Mouse (Mus musculus) forebrain, embryonic 14.5 days (tissue): ENCODE results near the gene Zdhhc1. TPM values are rescaled to one million over a fixed set of nuclear protein-coding genes. Genes with fewer than 3 reads are reported as not detected.

Source experiments
- ATAC-seq: fragments of 200-750 bp; cut with Nextera tagmentation; 2 replicates; pipeline ENCODE4 v1.8.0; 2017; ENCODE audit warnings: mild to moderate bottlenecking, moderate library complexity
- DNase-seq: peaks from one replicate; pipeline ENCODE4 v3.0.0-alpha.2; 2015; ENCODE audit warnings: low spot score
- H3K27ac ChIP-seq: fragments of 300-500 bp; sonication (generic); 2 replicates; pipeline ENCODE4 v1.5.1; 2014; ENCODE audit warnings: low read depth, mild to moderate bottlenecking, control low read depth, low read length, moderate library complexity
- H3K27me3 ChIP-seq: fragments of 300-500 bp; sonication (generic); replicated peaks from 2 replicates; pipeline ENCODE4 v1.6.1; 2014; ENCODE audit warnings: low read length, control low read depth, mixed read lengths; ENCODE audit not compliant: control insufficient read depth, insufficient read depth
- H3K36me3 ChIP-seq: fragments of 300-500 bp; sonication (generic); 2 replicates; pipeline ENCODE4 v1.6.1; 2014; ENCODE audit warnings: low read length, control low read depth; ENCODE audit not compliant: control insufficient read depth, insufficient read depth
- H3K4me1 ChIP-seq: fragments of 300-500 bp; sonication (generic); 2 replicates; pipeline ENCODE4 v1.6.1; 2014; ENCODE audit warnings: antibody characterized with exemption, low read length, control low read depth; ENCODE audit not compliant: control insufficient read depth, insufficient read depth
- H3K4me2 ChIP-seq: fragments of 300-500 bp; sonication (generic); 2 replicates; pipeline ENCODE4 v1.6.1; 2014; ENCODE audit warnings: mild to moderate bottlenecking, control low read depth, low read length
- H3K4me3 ChIP-seq: fragments of 300-500 bp; sonication (generic); 2 replicates; pipeline ENCODE4 v1.5.1; 2014; ENCODE audit warnings: low read depth, low read length, control low read depth
- H3K9ac ChIP-seq: fragments of 300-500 bp; sonication (generic); 2 replicates; pipeline ENCODE4 v1.6.1; 2014; ENCODE audit warnings: mild to moderate bottlenecking, low read length, control low read depth, moderate library complexity
- H3K9me3 ChIP-seq: fragments of 300-500 bp; sonication (generic); replicated peaks from 2 replicates; pipeline ENCODE4 v1.6.1; 2016; ENCODE audit warnings: low read length, control low read depth, mixed read lengths; ENCODE audit not compliant: control insufficient read depth
- WGBS: fragments of 180-500 bp; shearing (Covaris S2); extraction: QIAGEN DNeasy Blood & Tissue Kit; methylation state at CpG from one replicate; pipeline ENCODE4 v1.1.7; 2014; 5-methylcytosine and 5-hydroxymethylcytosine counted together
- polyA plus RNA-seq: library from polyadenylated mRNA; unstranded; fragments of >200 nt; fragmentation: Nextera tagmentation; extraction: Ambion mirVana; gene quantifications from 2 replicates; pipeline ENCODE4 v1.2.1, GENCODE M21; 2014

Zdhhc1 gene
- polyA plus RNA-seq, 1 experiment from 2014 or later, result 15.5 TPM

DNA sequence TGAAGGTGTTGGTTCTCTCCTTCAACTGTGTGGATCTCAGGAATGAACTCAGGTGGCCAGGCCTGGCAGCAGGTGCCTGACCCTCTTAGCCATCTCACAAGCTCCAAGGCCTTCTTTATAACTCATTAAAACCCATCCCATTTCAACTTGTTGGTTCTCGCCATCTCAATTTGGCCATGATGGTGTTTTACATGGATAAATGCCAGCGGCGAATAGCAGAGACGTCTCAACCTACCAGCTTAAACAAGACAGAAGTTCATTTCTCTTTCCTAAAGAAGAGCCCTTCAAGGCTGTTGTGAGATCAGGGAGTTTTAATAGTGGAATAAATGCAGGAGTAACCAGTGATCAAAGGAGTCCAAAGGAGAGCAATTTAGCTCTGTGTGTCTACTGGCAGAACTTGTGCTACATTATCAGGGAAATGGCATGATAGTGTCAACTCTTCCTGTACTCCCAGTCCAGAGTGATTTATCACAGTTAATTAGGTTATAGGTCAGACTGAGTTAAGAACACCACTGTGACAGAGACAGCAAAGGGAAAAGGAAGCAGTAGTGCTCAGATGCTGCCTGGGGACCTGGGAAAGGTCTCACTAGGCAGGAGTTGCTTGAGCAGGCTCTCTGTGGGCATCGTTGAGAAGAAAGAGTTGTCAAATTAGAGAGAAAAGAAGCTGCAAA, 59.5 kb downstream of the Zdhhc1 start:
- no peak overlapping the region for H3K9ac ChIP-seq
- WGBS, result 82% methylated on average over 5 of the region's 5 CpGs

GRCm38 (mm10) chr8:105436218-105436617, 60.5 kb downstream of the Zdhhc1 start:
- DNase-seq (no peak), ATAC-seq (no peak)
- no peak overlapping the region for H3K4me2 ChIP-seq
- no peak overlapping the region for H3K4me3 ChIP-seq
- peaks cover 14% of the 10 kb centered on the region; the same call in 1 of the 2 replicates for H3K4me1 ChIP-seq
- WGBS, result 70% methylated on average over 5 of the region's 5 CpGs
- no peaks in the 10 kb centered on the region for H3K27me3 ChIP-seq
- no peaks in the 10 kb centered on the region for H3K9me3 ChIP-seq
- no peaks in the 10 kb centered on the region for H3K36me3 ChIP-seq
- H3K9ac ChIP-seq, result no peak overlapping the region
- H3K27ac ChIP-seq, result no peak overlapping the region

More for the DNA sequence above, 59.5 kb downstream of the Zdhhc1 start:
- Histone ChIP-seq H3K36me3 (no peaks in the 10 kb centered on the region), H3K4me3 (no peak overlapping the region), H3K4me1 (peaks cover 14% of the 10 kb centered on the region; the same call in 1 of the 2 replicates), H3K4me2 (no peak overlapping the region), H3K27ac (no peak overlapping the region), H3K27me3 (no peaks in the 10 kb centered on the region), H3K9me3 (no peaks in the 10 kb centered on the region)
- no peak for DNase-seq
- ATAC-seq, result no peak

DNA sequence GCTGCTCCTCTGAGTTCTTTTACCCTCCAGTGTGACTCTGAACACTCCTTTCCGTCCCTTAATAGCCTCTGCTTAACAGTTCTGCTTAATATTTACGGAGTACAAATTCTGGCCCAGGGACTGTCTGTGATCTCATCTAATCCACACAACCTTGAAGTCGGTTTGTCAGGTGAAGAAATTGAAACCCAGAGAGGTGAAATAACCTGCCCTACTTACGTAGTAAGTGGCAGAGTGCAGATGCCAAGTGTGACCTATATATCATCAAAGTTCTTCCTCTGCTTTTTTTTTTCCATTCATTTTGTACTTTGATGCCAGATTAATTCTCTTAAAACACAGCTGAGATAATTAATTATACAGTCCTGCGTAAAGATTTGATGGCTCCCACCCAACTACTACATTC, 62.6 kb downstream of the Zdhhc1 start:
- no peak overlapping the region for H3K4me3 ChIP-seq
- peaks cover 14% of the 10 kb centered on the region; the same call in 1 of the 2 replicates for H3K4me1 ChIP-seq
- no peak overlapping the region for H3K4me2 ChIP-seq
- H3K9ac ChIP-seq, result no peak overlapping the region
- 61% methylated on average over 5 of the region's 5 CpGs for WGBS
- ATAC-seq (no peak), DNase-seq (no peak)
- H3K27me3 ChIP-seq, result no peaks in the 10 kb centered on the region
- H3K36me3 ChIP-seq, result no peaks in the 10 kb centered on the region
- no peaks in the 10 kb centered on the region for H3K9me3 ChIP-seq
- no peak overlapping the region for H3K27ac ChIP-seq

DNA sequence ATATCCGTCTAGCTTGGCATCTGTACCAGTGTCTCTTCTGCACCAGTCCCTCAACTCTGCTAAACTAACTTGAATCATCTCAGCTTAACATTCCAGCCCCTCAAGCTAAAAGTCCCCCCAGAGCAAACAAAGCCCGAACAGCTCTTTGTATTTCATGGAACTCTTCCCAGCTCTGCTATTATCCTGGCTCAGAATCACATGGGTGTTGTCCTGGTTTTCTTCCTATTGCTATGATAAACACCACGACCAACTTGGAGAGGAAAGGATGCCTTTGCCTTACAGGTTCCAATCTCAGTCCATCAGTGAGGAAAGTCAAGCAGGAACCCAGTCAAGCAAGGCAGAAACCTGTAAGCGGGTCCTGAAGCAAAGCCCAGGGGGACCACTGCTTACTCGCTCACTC, 63.2 kb downstream of the Zdhhc1 start:
- no peaks in the 10 kb centered on the region for H3K27me3 ChIP-seq
- 39% methylated on average over 5 of the region's 5 CpGs for WGBS
- DNase-seq, result peak; percentile 42

GRCm38 (mm10) chr8:105433021-105433420, 63.7 kb downstream of the Zdhhc1 start:
- H3K9ac ChIP-seq, result no peak overlapping the region
- no peak overlapping the region for H3K4me3 ChIP-seq
- no peaks in the 10 kb centered on the region for H3K36me3 ChIP-seq
- 31% methylated on average over 6 of the region's 6 CpGs for WGBS
- H3K4me1 ChIP-seq, result peaks cover 14% of the 10 kb centered on the region; the same call in 1 of the 2 replicates
- H3K4me2 ChIP-seq, result no peak overlapping the region
- no peaks in the 10 kb centered on the region for H3K9me3 ChIP-seq
- no peaks in the 10 kb centered on the region for H3K27me3 ChIP-seq
- no peak for ATAC-seq
- DNase-seq, result peak; percentile 27
- H3K27ac ChIP-seq, result no peak overlapping the region

More for the DNA sequence above, 63.2 kb downstream of the Zdhhc1 start:
- Histone ChIP-seq H3K4me1 (peaks cover 14% of the 10 kb centered on the region; the same call in 1 of the 2 replicates), H3K9me3 (no peaks in the 10 kb centered on the region), H3K9ac (no peak overlapping the region), H3K36me3 (no peaks in the 10 kb centered on the region), H3K27ac (no peak overlapping the region), H3K4me3 (no peak overlapping the region), H3K4me2 (no peak overlapping the region)
- ATAC-seq, result no peak

- peaks cover 14% of the 10 kb centered on the region; the same call in 1 of the 2 replicates for H3K4me1 ChIP-seq
- no peaks in the 10 kb centered on the region for H3K9me3 ChIP-seq
- H3K27me3 ChIP-seq, result no peaks in the 10 kb centered on the region
- ATAC-seq (no peak), DNase-seq (peak; percentile 37)
- H3K4me3 ChIP-seq, result no peak overlapping the region
- H3K4me2 ChIP-seq, result no peak overlapping the region
- no peak overlapping the region for H3K27ac ChIP-seq
- H3K36me3 ChIP-seq, result no peaks in the 10 kb centered on the region
- H3K9ac ChIP-seq, result no peak overlapping the region
- 36% methylated on average over 7 of the region's 7 CpGs for WGBS
Measured at GRCm38 (mm10) chr8:105431743-105432515, 64.8 kb downstream of the Zdhhc1 start.

GRCm38 (mm10) chr8:105426878-105427277, 69.8 kb downstream of the Zdhhc1 start:
- no peak overlapping the region for H3K27ac ChIP-seq
- DNase-seq, result no peak
- no peak overlapping the region for H3K4me3 ChIP-seq
- no peak overlapping the region for H3K4me2 ChIP-seq
- H3K4me1 ChIP-seq, result no peaks in the 10 kb centered on the region
- WGBS, result 85% methylated on average over 6 of the region's 6 CpGs
- no peaks in the 10 kb centered on the region for H3K36me3 ChIP-seq
- H3K27me3 ChIP-seq, result no peaks in the 10 kb centered on the region
- ATAC-seq, result no peak
- no peak overlapping the region for H3K9ac ChIP-seq
- no peaks in the 10 kb centered on the region for H3K9me3 ChIP-seq
